Mouse (Mus musculus) layer of hippocampus, adult 2 months (tissue): ENCODE data around the gene Tspan17. TPM values are rescaled to one million over a fixed set of nuclear protein-coding genes. Genes with fewer than 3 reads are reported as not detected.
"Not testable (repeated sequence)": the region's sequence is repeated elsewhere in the genome, so short reads cannot be mapped to it uniquely, and the experiment has no call there.

Experiments
- DNase-seq, 2 experiments: peaks; one replicate each; pipeline ENCODE4 v3.0.0; 2022; ENCODE audit warnings: low spot score in 2 of 2
- H3K27ac ChIP-seq: fragments of 200-600 bp; 2 replicates; pipeline ENCODE4 v1.8.1; 2022
- H3K4me3 ChIP-seq: fragments of 200-600 bp; 2 replicates; pipeline ENCODE4 v1.8.1; 2022; ENCODE audit warnings: mild to moderate bottlenecking
- CTCF ChIP-seq: fragments of 200-600 bp; conservative IDR thresholded peaks from 2 replicates; pipeline ENCODE4 v1.8.1; 2022; ENCODE audit warnings: antibody characterized with exemption, mild to moderate bottlenecking, moderate library complexity
- total RNA-seq, 2 experiments: library from RNA; stranded (reverse); gene quantifications; 2 replicates each; pipeline ENCODE4 v1.2.3; 2021

The Tspan17 gene
- total RNA-seq, 2 experiments from 2014 or later = 96.7 to 97.7 TPM

DNA sequence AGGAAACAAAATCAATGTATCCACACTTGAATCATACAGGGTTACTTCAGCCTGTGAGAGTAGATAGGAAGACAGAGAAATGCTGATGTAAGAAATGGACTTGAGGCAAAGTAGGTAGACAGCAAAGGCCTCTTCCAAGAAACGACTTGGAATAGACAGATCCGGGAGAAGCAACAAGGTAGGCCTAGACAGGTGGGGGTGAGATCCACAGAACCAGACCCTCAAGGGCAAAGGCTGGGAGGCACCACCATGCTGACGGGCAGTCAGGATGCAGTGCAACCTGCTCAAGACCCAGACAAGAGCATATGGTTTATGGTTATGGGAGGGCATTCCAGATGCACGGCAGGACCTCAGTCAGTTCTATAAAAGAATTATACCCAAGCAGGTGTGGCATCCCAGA, 22.2 kb upstream of the Tspan17 start:
- peak overlapping the region; percentile 96 for H3K27ac ChIP-seq
- no peak overlapping the region; the same call in 1 of the 2 replicates for H3K4me3 ChIP-seq
- DNase-seq = no peak
- TF ChIP-seq CTCF = no peak

- Histone ChIP-seq H3K4me3 (no peak overlapping the region), H3K27ac (peak overlapping the region; percentile 65; the same call in 1 of the 2 replicates)
- DNase-seq = peak in 1 of 2 experiments; percentile 78
- TF ChIP-seq CTCF = no peak
Observed at GRCm38 (mm10) chr13:54780592-54780991, 8.6 kb upstream of the Tspan17 start.

DNA sequence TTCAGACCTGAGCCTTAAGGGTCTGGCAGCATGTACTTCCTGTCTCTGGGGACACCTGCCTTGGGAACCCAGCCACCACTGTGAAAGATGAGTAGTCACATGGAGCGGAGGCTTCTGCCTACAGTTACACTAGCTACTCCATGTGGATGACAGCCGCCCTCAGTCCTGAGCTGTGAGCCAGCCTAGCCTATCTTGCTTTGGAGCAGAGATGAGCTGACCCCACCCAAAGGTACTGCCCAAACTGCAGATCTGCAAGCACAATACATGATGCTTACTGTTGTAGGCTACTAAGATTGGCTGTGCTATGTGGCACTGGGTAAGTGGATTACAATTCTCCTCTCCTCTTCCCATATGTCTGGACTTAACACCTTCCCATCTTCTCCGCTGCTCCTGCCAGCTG, 8.1 kb upstream of the Tspan17 start:
- Histone ChIP-seq H3K27ac (peak overlapping the region; percentile 65; the same call in 1 of the 2 replicates), H3K4me3 (no peak overlapping the region)
- no peak for DNase-seq
- no peak for TF ChIP-seq CTCF

DNA sequence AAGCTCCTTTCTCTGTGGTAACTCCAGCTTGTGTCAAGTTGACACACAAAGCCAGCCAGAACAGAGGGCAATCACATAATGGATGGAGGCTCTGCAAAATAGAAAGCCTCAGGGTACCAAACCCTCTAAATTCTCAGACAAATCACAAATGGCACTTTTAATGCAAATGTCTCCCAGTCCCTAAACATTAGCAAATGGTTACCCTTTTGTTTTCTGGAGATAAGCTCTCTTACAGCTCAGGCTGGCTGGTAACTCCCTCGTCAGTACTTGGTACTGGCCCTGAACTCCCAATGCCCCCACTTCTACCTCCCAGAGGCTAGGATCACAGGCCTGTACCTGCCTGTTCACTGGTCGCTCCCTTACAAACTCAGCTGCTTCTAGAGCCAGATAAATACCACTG, 5.9 kb upstream of the Tspan17 start:
- H3K4me3 ChIP-seq = no peak overlapping the region
- TF ChIP-seq CTCF = no peak
- no peak for DNase-seq
- no peak overlapping the region for H3K27ac ChIP-seq

- no peak within 1 kb of the TSS for H3K27ac ChIP-seq
- no peak for TF ChIP-seq CTCF
- DNase-seq = no peak
- H3K4me3 ChIP-seq = no peak within 1 kb of the TSS
Observed at GRCm38 (mm10) chr13:54783698-54784097, 5.5 kb upstream of the Tspan17 start, which contains the start of gene Eif4e1b. Gene Eif4e1b, plus strand, starts transcription at chr13:54783998.

- H3K27ac ChIP-seq, H3K4me3 ChIP-seq, DNase-seq: not testable (repeated sequence)
Observed at GRCm38 (mm10) chr13:54787591-54787990, 1.6 kb upstream of the Tspan17 start.

DNA sequence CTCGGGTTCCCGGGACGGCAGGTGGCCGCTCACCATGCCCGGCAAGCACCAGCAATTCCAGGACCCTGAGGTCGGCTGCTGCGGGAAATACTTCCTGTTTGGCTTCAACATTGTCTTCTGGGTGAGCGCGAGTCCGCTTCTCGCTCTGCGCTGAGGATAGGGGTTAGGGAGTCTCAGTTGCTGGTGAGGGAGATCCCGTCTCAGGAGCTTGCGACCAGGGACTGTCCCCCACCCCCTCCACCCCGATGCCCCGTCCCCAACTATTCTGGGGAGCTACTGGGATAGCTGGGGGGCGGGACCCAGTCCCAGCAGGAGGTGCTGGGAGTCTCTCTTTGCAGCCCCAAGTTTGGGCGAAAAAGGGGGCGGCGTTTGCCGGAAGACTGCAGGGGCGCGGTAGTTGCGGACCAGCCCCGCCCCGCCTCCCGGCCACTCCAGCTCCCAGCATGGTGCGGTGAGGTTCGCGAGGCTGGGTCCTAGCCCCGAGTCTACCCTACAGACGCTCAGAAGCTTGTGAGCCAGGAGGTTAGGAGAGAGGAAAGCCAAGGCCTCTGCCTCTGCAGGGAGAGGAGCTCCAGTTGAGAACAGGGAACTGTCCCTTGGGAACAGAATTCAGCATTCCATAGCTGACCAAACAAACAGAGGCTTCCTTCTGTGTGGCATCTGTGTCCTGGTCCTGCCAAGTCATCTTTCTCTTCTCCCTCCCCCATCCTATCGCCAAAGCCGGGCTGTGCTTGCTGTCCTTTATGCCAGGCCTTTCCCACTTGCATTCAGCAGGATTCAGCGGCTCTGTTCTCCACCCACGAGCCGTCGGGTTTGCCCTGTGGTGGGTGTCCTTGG, 602 bp downstream of the Tspan17 start:
- no peak for TF ChIP-seq CTCF
- peak overlapping the region; percentile 89 for H3K27ac ChIP-seq
- H3K4me3 ChIP-seq = peak overlapping the region; percentile 59
- peak in 1 of 2 experiments; percentile 53 for DNase-seq

DNA sequence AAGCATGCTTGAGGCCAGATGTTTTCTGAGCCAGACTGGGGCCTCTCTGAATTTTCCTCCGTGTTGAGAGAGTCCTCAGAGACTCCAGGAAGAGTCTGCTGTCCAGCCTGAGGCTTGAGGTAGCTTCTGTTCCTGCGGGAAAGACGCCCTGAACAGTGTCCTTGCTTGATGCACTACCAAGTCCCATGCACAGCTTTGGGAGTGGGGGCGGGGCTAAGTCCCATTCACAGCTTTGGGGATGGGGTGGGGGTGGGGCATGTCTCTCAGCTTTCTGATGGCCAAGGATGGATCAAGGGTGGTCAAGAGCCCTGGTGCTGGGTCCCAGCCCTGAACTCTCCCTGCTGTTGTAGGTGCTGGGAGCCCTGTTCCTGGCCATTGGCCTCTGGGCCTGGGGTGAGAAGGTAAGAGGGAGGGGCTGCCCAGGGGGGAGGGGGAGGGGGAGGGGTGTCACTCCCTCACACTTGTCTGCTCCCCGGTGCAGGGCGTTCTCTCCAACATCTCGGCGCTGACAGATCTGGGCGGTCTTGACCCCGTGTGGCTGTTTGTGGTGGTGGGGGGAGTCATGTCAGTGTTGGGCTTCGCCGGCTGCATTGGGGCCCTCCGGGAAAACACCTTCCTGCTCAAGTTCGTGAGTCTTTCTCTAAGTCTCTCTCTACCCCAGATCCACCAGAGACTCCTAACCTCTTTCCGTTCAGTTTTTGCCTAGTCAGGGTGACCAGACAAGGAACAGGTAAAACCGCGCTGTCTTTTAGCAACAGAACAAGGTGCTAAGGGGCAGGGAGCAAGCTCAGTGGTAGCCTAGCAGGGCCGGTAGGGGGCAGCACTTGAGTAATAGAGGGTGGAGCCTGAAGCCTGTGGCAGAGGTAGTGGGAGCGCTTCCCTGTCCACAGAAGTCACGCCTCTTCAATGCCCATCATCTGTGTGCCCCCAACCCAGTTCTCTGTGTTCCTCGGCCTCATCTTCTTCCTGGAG, 3.4 kb downstream of the Tspan17 start:
- no peak overlapping the region for H3K4me3 ChIP-seq
- peak; percentile 73 for TF ChIP-seq CTCF
- H3K27ac ChIP-seq = peak overlapping the region; percentile 36; the same call in 1 of the 2 replicates
- no peak for DNase-seq

DNA sequence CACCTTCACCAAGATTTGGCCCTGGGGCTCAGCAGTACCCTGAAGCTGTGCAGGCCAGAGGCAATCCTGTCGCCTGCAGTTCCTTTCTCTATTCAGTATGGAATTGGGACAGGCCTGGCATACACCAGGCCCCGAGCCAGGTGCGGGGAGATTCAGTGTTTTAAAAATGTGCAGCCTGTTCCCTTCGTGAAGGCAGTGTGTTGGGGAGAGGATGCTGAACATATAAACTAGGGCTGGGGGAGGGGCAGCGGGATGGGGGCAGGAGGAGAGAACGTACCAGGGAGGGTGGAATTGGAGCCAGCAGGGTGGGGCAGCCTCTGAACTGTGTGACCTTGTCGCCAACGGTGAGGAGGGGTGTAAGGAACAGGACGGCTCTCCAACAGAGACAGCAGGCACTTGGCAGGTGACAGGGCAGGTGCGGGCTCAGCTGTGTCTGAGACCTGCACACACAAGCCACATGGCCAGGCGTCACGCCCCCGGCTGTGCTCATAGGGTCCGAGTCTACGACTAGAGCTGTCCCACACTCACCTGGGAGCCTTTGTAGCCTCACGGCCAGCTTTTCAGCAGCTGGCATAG, 4.9 kb downstream of the Tspan17 start:
- H3K4me3 ChIP-seq = no peak overlapping the region
- H3K27ac ChIP-seq = peak overlapping the region; percentile 83
- TF ChIP-seq CTCF = no peak
- DNase-seq = peak in 1 of 2 experiments; percentile 49

- Histone ChIP-seq H3K4me3 (no peak overlapping the region), H3K27ac (peak overlapping the region; percentile 83)
- peak; percentile 53 for TF ChIP-seq CTCF
- no peak for DNase-seq
Observed at GRCm38 (mm10) chr13:54794843-54795242, 5.7 kb downstream of the Tspan17 start.

GRCm38 (mm10) chr13:54797356-54797755, 8.2 kb downstream of the Tspan17 start:
- DNase-seq = peak in 1 of 2 experiments; percentile 63
- peak; percentile 92 for TF ChIP-seq CTCF
- Histone ChIP-seq H3K27ac (peak overlapping the region; percentile 90), H3K4me3 (no peak overlapping the region)

DNA sequence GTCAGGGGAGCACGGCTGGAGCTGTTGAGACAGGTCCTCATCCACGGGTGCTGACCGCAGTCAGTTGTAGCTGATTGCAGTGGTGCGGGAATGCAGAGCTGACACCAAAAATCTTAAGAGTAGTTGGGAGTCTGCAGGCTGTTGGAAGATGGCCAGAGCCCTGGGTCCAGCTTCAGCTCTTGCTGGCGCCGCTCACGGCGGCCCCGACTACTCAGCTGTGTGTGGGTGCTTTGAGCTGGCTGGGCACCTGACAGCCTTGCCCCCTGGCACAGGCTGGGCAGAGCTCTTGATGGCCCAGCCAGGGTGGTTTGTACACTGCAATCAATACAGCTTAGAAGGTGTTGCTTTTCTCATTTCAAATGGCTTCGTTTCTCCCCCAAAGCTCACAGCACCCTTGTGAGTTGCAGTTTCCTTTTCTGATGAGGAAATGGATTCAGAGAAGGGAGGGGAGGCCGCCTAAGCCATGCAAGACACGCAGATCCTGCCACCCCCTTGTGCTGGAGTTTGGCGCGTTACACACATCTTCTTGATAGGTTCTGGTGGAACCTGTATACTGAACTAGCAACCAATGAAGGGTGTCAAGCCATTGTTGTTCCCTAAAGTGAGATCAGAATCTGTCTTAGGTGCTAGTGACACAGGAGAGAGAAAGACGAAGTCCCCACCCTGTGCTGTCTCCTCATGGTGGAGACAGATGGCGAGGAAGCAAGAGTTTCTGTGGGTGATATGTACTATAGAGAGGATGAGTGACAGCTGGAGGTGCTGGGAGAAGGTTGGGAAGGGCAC, 8.9 kb downstream of the Tspan17 start:
- peak overlapping the region; percentile 90 for H3K27ac ChIP-seq
- DNase-seq = peak in 1 of 2 experiments; percentile 39
- no peak for TF ChIP-seq CTCF
- H3K4me3 ChIP-seq = no peak overlapping the region
